Mouse (Mus musculus) fat pad, adult 2 months (tissue): ENCODE measurements at regions not wholly inside any gene's neighbourhood (a gene's known extent, or its start where the extent isn't known, plus 50 kb on each side); places are given as distances from the start of the nearest gene placed in this dataset.
A peak's percentile ranks its signal among the peaks of the same experiment; 100 is the strongest.

Source experiments
- DNase-seq: peaks from one replicate; pipeline ENCODE4 v3.0.0-alpha.2; 2011; ENCODE audit warnings: low read depth, low spot score; ENCODE audit errors: extremely low read depth

GRCm38 (mm10) chr17:64382894-64383293 is 51.2 kb upstream of the Pja2 start:
- DNase-seq: no peak

GRCm38 (mm10) chr17:64383600-64383999 is 51.9 kb upstream of the Pja2 start:
- no peak for DNase-seq

- DNase-seq: no peak
Measured at GRCm38 (mm10) chr17:64390349-64390748, 58.6 kb upstream of the Pja2 start.

- no peak for DNase-seq
Measured at GRCm38 (mm10) chr17:64397254-64397897, 65.7 kb upstream of the Pja2 start.

GRCm38 (mm10) chr17:64398114-64398692 is 66.5 kb upstream of the Pja2 start:
- peak; percentile 26 for DNase-seq

GRCm38 (mm10) chr17:64398708-64399107 is 67.0 kb upstream of the Pja2 start:
- DNase-seq: peak; percentile 37

- DNase-seq: no peak
Measured at GRCm38 (mm10) chr17:64406742-64407254, 75.1 kb upstream of the Pja2 start.

- no peak for DNase-seq
Measured at GRCm38 (mm10) chr17:64407255-64408011, 75.7 kb upstream of the Pja2 start.

- no peak for DNase-seq
Measured at GRCm38 (mm10) chr17:64425811-64426210, 94.1 kb upstream of the Pja2 start.

GRCm38 (mm10) chr17:64426536-64426935 is 94.8 kb upstream of the Pja2 start:
- no peak for DNase-seq

- no peak for DNase-seq
Measured at GRCm38 (mm10) chr17:64439571-64439970, 107.9 kb upstream of the Pja2 start.

GRCm38 (mm10) chr17:64454736-64455135 is 123.0 kb upstream of the Pja2 start:
- no peak for DNase-seq

- DNase-seq: no peak
Measured at GRCm38 (mm10) chr17:64466273-64466672, 134.3 kb upstream of the Man2a1 start.

- no peak for DNase-seq
Measured at GRCm38 (mm10) chr17:64466746-64467145, 133.8 kb upstream of the Man2a1 start.

GRCm38 (mm10) chr17:64467297-64467696 is 133.2 kb upstream of the Man2a1 start:
- DNase-seq: no peak

- DNase-seq: no peak
Measured at GRCm38 (mm10) chr17:64469754-64470400, 130.7 kb upstream of the Man2a1 start.

GRCm38 (mm10) chr17:64480607-64481038 is 119.9 kb upstream of the Man2a1 start:
- DNase-seq: no peak

- DNase-seq: no peak
Measured at GRCm38 (mm10) chr17:64484835-64485234, 115.7 kb upstream of the Man2a1 start.

- DNase-seq: no peak
Measured at GRCm38 (mm10) chr17:64489769-64490335, 110.7 kb upstream of the Man2a1 start.

- no peak for DNase-seq
Measured at GRCm38 (mm10) chr17:64490664-64491063, 109.9 kb upstream of the Man2a1 start.

GRCm38 (mm10) chr17:64491922-64492353 is 108.6 kb upstream of the Man2a1 start:
- no peak for DNase-seq
